Mouse (Mus musculus): ENCODE results near the gene Gm12258. TPM values are rescaled to one million over a fixed set of nuclear protein-coding genes. Genes with fewer than 3 reads are reported as not detected.
A peak's percentile ranks its signal among the peaks of the same experiment; 100 is the strongest.
"Not testable (repeated sequence)": the region's sequence is repeated elsewhere in the genome, so short reads cannot be mapped to it uniquely, and the experiment has no call there.

Gene Gm12258
- polyA plus RNA-seq (2015; fragmentation: Nextera tagmentation; extraction: Ambion mirVana), result 7.3 and 10.0 TPM in 2 replicates

DNA sequence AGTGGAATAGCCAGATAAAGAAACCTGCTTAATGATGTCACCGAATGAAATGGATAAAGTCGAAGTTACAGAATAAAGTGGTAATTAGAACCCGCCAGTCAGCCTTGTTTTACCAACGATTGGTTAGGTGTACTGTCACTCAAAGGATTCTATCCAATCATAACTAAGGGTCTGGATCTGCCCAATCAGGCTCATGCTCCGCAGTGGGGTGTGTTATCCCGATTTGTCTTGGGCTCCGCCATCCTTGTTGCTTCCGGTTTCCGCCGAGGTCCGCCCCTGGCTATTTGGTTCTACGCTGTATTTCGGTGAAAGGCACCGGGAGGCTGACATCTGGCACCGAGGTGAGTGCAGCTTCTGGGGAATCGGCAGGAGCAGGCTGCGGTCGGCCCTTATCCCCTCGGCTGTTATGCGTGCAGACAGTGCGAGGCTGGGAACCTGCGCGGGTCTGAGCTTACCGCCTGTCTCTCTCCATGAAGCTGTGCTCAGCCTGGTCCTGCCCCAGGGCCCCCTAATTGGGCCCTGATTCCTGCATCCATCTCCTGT, at the start of gene Gm12258:
Gene Gm12258 (plus strand): TSS at position 240 of the 543 bp plus-strand sequence.
- ATAC-seq (ENCODE audit: insufficient number of reproducible peaks, low FRiP score, low TSS enrichment, low read depth), result peak; percentile 99
- Histone ChIP-seq H3K9ac (peak within 1 kb of the TSS; percentile 77), H3K27ac (replicated peaks) (peak within 1 kb of the TSS; percentile 63), H3K27me3 (no peaks in the 10 kb centered on the region), H3K36me3 (peaks cover 24% of the 10 kb centered on the region), H3K4me3 (replicated peaks) (peak within 1 kb of the TSS; percentile 70), H3K4me1 (peaks cover 8% of the 10 kb centered on the region), H3K9me3 (replicated peaks) (no peaks in the 10 kb centered on the region), H3K4me2 (replicated peaks) (peak within 1 kb of the TSS; percentile 70)
- WGBS, result under 1% methylated on average over 24 of the region's 24 CpGs

DNA sequence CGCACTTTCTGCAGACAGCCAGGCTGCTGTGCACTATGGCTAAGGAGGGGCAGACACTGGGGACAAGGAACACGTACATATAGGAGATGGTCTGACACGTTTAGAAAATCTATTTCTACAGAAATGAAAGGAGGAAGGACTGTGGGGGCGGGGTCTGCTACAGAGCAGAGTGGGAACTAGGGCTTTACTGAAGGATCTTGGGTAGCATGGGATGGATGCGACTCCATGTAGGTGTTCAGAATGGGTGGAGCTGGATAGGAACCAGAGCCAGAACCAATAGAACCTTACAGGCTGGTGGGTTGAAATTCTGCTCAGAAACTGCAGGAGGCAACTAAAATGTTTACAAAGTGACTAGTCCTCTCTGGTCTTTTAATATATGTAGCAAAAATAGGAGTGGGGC, 47.2 kb upstream of the Gm12258 start:
- Histone ChIP-seq H3K4me3 (replicated peaks) (no peak overlapping the region), H3K4me2 (replicated peaks) (no peak overlapping the region), H3K27ac (replicated peaks) (no peak overlapping the region), H3K27me3 (no peaks in the 10 kb centered on the region; the same call in 1 of the 2 replicates), H3K9ac (no peak overlapping the region), H3K9me3 (replicated peaks) (no peaks in the 10 kb centered on the region), H3K36me3 (no peaks in the 10 kb centered on the region), H3K4me1 (peaks cover 4% of the 10 kb centered on the region; the same call in 1 of the 2 replicates)
- no peak for ATAC-seq (ENCODE audit: insufficient number of reproducible peaks, low FRiP score, low TSS enrichment, low read depth)
- WGBS, result 78% methylated on average over 5 of the region's 5 CpGs

DNA sequence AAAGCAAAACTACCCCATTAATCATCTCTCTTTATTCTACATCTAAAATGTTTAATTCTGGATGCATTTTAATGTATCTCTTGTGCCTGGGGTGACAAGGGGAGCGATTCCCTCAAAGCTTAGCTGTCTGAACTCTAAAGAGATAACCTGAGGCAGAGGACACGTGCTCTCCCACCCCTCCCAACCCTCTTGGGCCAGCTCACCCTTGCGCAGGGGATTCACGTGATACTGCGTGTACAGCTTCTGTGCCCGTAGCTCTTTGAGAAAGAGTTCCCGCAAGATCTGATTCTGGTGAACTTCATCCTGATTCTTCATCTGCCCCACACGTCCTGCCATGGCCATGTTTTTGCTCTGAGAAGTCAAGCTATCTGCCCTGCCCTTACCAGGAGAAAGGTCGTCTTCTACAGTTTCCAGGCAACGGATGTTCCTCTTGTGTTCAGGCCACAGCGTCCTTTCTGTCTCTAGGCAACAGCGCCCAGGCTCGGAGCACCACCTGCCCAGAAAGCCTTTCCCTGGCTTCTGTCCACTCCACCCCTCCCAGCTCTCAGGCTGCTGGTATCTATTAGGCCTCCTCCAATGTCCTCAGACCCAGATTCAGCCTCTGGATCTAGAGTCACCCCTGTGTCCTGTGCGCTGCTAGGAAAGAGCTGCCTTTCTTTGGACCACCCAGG, 45.3 kb upstream of the Gm12258 start, which contains the start of gene Fam183b:
Gene Fam183b (minus strand): TSS at position 403 of the 671 bp plus-strand sequence.
- H3K9me3 ChIP-seq (replicated peaks), result no peaks in the 10 kb centered on the region
- no peaks in the 10 kb centered on the region; the same call in 1 of the 2 replicates for H3K27me3 ChIP-seq
- no peak within 1 kb of the TSS for H3K4me3 ChIP-seq (replicated peaks)
- no peak within 1 kb of the TSS for H3K27ac ChIP-seq (replicated peaks)
- no peaks in the 10 kb centered on the region for H3K36me3 ChIP-seq
- 36% methylated on average over 14 of the region's 14 CpGs for WGBS
- H3K9ac ChIP-seq, result no peak within 1 kb of the TSS
- H3K4me1 ChIP-seq, result peaks cover 4% of the 10 kb centered on the region; the same call in 1 of the 2 replicates
- ATAC-seq (ENCODE audit: insufficient number of reproducible peaks, low FRiP score, low TSS enrichment, low read depth), result no peak
- H3K4me2 ChIP-seq (replicated peaks), result no peak within 1 kb of the TSS

DNA sequence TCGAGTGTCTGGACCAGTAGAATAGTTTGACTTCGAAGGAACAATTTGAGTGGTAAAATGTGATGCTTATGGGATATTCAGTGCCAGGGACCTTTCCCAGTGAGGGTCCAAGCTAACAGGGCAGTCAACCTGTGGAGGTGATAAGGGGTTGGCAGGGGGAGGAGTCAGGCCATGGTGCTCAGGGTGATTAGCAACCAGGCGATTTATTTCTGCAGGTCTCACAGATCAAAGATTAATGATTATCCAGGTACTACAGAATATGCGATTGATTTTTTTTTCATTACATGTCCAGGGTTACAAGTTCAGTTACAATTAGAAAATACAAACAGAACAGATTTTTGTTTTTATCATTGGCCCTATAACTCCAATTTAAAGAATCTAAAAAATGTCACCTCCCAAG, 43.1 kb upstream of the Gm12258 start:
- H3K36me3 ChIP-seq, result no peaks in the 10 kb centered on the region
- no peak for ATAC-seq (ENCODE audit: insufficient number of reproducible peaks, low FRiP score, low TSS enrichment, low read depth)
- H3K27ac ChIP-seq (replicated peaks), result no peak overlapping the region
- no peaks in the 10 kb centered on the region; the same call in 1 of the 2 replicates for H3K27me3 ChIP-seq
- 73% methylated on average over 4 of the region's 4 CpGs for WGBS
- H3K4me3 ChIP-seq (replicated peaks), result no peak overlapping the region
- no peaks in the 10 kb centered on the region for H3K9me3 ChIP-seq (replicated peaks)
- no peak overlapping the region for H3K9ac ChIP-seq
- H3K4me1 ChIP-seq, result peaks cover 4% of the 10 kb centered on the region; the same call in 1 of the 2 replicates
- no peak overlapping the region for H3K4me2 ChIP-seq (replicated peaks)

DNA sequence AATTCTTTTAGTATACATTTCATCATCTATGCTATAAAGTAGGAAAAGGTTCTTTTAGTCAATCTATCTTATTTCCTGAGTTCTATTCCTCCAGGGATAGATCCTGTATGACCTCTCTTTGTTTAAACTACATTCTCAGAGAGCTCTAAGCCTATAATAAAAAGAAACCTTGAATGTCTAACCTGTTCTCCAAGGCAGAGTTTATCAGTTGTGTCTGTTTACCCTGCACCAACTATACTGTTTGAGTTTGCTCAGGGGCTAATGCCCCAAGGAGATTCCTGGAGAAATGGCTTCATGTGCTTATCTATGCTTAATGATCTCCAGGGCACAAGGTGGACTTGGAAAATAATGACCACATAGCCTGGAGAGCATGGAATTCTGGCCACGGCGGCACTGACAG, 42.6 kb upstream of the Gm12258 start:
- H3K9ac ChIP-seq, result no peak overlapping the region
- no peaks in the 10 kb centered on the region for H3K9me3 ChIP-seq (replicated peaks)
- peaks cover 4% of the 10 kb centered on the region; the same call in 1 of the 2 replicates for H3K4me1 ChIP-seq
- no peak overlapping the region for H3K4me3 ChIP-seq (replicated peaks)
- H3K4me2 ChIP-seq (replicated peaks), result no peak overlapping the region
- ATAC-seq (ENCODE audit: insufficient number of reproducible peaks, low FRiP score, low TSS enrichment, low read depth), result no peak
- H3K36me3 ChIP-seq, result no peaks in the 10 kb centered on the region
- 80% methylated on average over 2 of the region's 2 CpGs for WGBS
- no peak overlapping the region for H3K27ac ChIP-seq (replicated peaks)
- no peaks in the 10 kb centered on the region; the same call in 1 of the 2 replicates for H3K27me3 ChIP-seq

DNA sequence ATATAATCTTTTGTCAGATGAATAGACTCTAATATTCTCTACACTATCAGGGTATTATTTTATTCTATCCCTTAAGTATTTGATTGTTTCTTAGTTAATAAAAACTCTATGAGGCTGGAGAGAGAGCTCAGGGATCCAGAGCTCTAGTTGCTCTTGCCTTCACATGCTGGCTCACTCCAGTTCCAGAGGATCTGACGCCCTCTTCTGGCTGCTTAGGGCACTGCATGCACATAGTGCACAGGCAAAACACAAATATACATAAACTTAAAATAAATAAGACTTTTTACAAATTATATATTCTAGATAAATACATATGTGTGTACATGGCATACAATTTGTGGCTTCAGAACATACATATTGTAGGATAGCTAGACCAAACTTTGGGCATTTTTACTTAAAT, 35.0 kb upstream of the Gm12258 start:
- Histone ChIP-seq H3K4me2 (replicated peaks) (no peak overlapping the region), H3K9ac (no peak overlapping the region), H3K4me3 (replicated peaks) (no peak overlapping the region), H3K9me3 (replicated peaks) (no peaks in the 10 kb centered on the region), H3K4me1 (no peaks in the 10 kb centered on the region), H3K36me3 (no peaks in the 10 kb centered on the region), H3K27me3 (no peaks in the 10 kb centered on the region), H3K27ac (replicated peaks) (no peak overlapping the region)
- 6% methylated on average over 1 of the region's 1 CpGs for WGBS
- no peak for ATAC-seq (ENCODE audit: insufficient number of reproducible peaks, low FRiP score, low TSS enrichment, low read depth)

DNA sequence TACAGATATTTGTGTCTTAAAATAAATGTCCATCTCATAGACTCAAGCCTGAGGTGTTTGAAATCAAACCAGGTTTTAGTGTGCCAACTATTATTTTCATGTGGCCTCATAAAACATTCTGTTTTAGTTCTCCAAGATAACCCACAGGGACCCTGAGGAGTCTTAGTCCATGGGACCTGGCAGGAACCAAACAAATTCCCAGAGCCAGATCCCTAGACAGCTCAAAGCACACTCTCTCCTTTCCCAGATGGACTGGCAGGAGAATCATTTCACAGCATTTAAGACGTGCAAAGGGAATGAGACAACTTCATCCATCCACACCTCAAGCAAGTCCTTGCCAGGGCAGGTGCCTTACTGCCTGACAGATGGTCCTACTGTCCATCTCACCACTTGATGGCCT, 32.3 kb upstream of the Gm12258 start, which contains the start of gene Olfr313:
Gene Olfr313 (plus strand): TSS at position 301 of the 400 bp plus-strand sequence.
- WGBS, result 48% methylated on average over 1 of the region's 1 CpGs

DNA sequence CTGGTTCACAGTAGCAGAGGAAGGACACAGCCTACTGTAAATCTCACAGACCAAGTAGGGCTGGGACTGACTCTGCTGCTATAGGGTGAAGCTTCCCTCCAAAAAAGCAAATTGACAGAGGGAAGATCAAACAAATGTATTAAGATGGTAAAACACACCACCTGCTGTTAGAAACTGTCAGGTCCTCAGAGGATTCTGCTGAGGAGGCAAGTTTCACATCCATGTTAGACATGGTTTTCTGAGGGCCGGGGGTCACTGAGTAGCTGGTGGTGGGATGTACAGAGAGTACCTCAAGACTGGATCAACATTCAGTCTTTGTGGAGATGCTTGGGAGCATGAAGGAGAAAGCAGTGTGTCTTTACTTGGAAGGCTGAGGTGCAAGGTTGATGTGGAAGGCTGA, 31.3 kb upstream of the Gm12258 start:
- WGBS, result 85% methylated on average over 1 of the region's 1 CpGs
- no peaks in the 10 kb centered on the region for H3K4me1 ChIP-seq
- H3K36me3 ChIP-seq, result no peaks in the 10 kb centered on the region
- H3K4me2 ChIP-seq (replicated peaks), result no peak overlapping the region
- ATAC-seq (ENCODE audit: insufficient number of reproducible peaks, low FRiP score, low TSS enrichment, low read depth), result no peak
- no peak overlapping the region for H3K4me3 ChIP-seq (replicated peaks)
- H3K27ac ChIP-seq (replicated peaks), result no peak overlapping the region
- H3K27me3 ChIP-seq, result no peaks in the 10 kb centered on the region
- no peak overlapping the region for H3K9ac ChIP-seq
- no peaks in the 10 kb centered on the region for H3K9me3 ChIP-seq (replicated peaks)

More for the DNA sequence above, 32.3 kb upstream of the Gm12258 start, which contains the start of gene Olfr313:
- H3K27me3 ChIP-seq; ATAC-seq (ENCODE audit: insufficient number of reproducible peaks, low FRiP score, low TSS enrichment, low read depth); H3K9me3 ChIP-seq (replicated peaks); H3K36me3 ChIP-seq; H3K4me1 ChIP-seq; H3K9ac ChIP-seq; H3K4me2 ChIP-seq (replicated peaks); H3K27ac ChIP-seq (replicated peaks); H3K4me3 ChIP-seq (replicated peaks): not testable (repeated sequence)

DNA sequence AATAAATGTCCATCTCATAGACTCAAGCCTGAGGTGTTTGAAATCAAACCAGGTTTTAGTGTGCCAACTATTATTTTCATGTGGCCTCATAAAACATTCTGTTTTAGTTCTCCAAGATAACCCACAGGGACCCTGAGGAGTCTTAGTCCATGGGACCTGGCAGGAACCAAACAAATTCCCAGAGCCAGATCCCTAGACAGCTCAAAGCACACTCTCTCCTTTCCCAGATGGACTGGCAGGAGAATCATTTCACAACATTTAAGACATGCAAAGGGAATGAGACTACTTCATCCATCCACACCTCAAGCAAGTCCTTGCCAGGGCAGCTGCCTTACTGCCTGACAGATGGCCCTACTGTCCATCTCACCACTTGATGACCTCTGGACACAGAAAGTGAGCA, 18.0 kb upstream of the Gm12258 start, which contains the start of gene Olfr312:
Gene Olfr312 (plus strand): TSS at position 301 of the 400 bp plus-strand sequence.
- not testable (repeated sequence) for ATAC-seq (ENCODE audit: insufficient number of reproducible peaks, low FRiP score, low TSS enrichment, low read depth); H3K27ac ChIP-seq (replicated peaks); H3K27me3 ChIP-seq; H3K9ac ChIP-seq; H3K4me3 ChIP-seq (replicated peaks); H3K4me2 ChIP-seq (replicated peaks); H3K9me3 ChIP-seq (replicated peaks); H3K4me1 ChIP-seq; H3K36me3 ChIP-seq

DNA sequence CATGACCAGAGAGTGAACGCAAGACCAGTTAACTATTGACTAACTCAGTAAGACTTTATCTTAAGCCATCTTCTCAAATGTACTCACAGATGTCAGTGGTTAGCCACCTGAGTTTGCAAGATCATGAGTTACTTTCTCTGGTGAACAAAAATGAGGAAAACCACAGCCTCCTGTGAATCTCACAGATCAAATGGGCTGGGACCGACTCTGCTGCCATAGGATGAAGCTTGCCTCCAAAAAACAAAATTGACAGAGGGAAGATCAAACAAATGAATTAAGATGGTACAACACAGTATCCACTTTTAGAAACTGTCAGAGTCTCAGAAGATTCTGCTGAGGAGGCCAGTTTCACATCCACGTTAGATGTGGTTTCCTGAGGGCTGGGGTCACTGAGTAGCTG, 17.2 kb upstream of the Gm12258 start:
- Histone ChIP-seq H3K9ac (no peak overlapping the region), H3K9me3 (replicated peaks) (no peaks in the 10 kb centered on the region), H3K27me3 (no peaks in the 10 kb centered on the region), H3K27ac (replicated peaks) (no peak overlapping the region), H3K4me3 (replicated peaks) (no peak overlapping the region), H3K4me1 (no peaks in the 10 kb centered on the region), H3K4me2 (replicated peaks) (no peak overlapping the region), H3K36me3 (no peaks in the 10 kb centered on the region)
- 62% methylated on average over 3 of the region's 3 CpGs for WGBS
- no peak for ATAC-seq (ENCODE audit: insufficient number of reproducible peaks, low FRiP score, low TSS enrichment, low read depth)

DNA sequence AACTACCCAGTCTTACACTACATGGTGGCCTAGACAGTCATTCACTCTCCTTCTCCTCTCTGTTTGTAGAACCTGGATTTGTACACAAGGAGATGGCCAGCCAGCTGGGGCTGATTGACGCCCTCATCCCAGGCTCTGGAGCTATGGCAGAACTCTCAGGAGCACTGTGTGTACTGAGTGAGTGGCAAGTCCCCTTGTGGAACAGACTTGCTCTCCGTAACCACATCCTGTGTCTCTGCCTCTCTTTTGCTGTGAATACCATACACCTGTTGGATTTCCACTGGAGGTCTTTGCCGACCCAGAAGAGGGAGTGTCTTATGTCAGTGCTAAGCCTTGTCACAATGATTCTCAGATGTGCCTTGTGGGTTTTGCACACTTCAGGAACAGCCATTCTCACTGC, 14.4 kb upstream of the Gm12258 start:
- H3K36me3 ChIP-seq; H3K27ac ChIP-seq (replicated peaks); H3K27me3 ChIP-seq; ATAC-seq (ENCODE audit: insufficient number of reproducible peaks, low FRiP score, low TSS enrichment, low read depth); H3K4me2 ChIP-seq (replicated peaks); H3K4me1 ChIP-seq; H3K9ac ChIP-seq; H3K4me3 ChIP-seq (replicated peaks); H3K9me3 ChIP-seq (replicated peaks): not testable (repeated sequence)
- WGBS, result 61% methylated on average over 3 of the region's 3 CpGs
